Mouse (Mus musculus) right cerebral cortex, postnatal 25 days (tissue): ENCODE data around the gene Catsperg1.
"Not testable (repeated sequence)": the region's sequence is repeated elsewhere in the genome, so short reads cannot be mapped to it uniquely, and the experiment has no call there.

ENCODE experiments used
- DNase-seq: peaks from one replicate; pipeline ENCODE4 v3.0.0; 2022

Catsperg1 gene

GRCm38 (mm10) chr7:29228202-29228601 lies 14.4 kb upstream of the Catsperg1 start:
- no peak for DNase-seq

GRCm38 (mm10) chr7:29225520-29225919 lies 11.7 kb upstream of the Catsperg1 start:
- DNase-seq: no peak

DNA sequence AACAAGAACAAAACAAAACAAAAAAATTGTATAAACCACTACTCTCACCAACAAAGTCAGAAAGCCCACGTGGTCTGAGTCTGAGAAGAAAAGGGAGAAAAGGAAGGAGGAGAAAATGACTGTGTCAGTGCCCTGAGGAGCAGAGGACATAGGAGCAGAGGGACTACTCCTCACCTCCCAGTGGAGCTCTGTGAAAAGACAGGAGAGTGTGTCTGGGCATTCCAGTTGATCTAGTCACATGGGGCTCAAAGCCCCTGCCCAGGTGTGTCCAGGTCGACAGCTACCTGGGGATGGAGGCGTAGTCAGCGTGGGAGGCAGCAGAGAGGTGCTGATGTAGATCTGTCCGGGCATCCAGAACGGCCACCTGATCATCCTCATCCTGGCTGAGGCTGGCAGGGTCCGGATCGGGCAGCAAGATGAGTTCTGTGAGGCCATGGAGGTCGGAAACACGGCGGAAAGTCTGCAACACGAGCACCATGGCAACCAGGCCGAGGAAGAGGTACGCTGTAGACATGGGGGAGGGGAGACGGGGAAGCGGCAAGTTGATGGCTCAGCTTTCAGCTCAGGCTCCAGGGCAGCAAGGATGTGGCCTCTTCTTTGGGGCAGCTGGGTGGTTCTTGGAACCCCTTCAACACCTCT lies 11.0 kb upstream of the Catsperg1 start:
- no peak for DNase-seq

- no peak for DNase-seq
These were observed 1.0 kb upstream of the Catsperg1 start for GRCm38 (mm10) chr7:29214846-29215245.

- DNase-seq: no peak
These were observed 401 bp upstream of the Catsperg1 start for GRCm38 (mm10) chr7:29214236-29214635.

DNA sequence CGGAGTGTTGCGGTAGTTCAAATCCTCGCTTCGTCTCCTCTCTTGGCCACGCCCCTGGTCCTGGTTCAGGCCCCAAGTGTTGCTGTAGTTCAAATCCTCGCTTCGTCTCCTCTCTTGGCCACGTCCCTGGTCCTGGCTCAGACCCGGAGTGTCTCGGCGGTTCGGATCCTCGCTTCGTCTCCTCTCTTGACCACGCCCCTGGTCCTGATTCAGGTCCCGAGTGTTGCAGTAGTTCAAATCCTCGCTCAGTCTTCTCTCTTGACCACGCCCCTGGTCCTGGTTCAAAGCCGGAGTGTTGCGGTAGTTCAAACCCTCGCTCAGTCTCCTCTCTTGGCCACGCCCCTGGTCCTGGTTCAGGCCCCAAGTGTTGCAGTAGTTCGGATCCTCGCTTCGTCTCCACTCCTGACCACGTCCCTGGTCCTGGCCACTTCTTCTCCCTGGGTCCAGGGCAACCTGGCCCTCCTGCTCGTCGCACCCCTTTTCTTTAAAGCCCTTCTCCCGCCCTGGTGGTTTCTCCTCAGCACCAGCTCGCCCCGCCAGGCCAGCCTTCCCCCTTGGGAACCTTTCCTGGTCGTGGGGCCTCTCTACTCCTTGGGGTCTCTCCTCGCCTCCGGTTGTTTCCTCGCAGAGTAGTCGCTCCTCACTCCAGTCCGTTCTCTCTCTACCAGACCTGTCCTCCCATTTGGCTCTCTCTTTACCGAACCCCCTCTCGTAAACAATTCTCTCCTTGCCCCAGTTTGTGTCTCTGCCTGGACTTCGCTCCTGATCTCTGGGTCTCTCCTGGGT lies 867 bp downstream of the Catsperg1 start:
- not testable (repeated sequence) for DNase-seq

DNA sequence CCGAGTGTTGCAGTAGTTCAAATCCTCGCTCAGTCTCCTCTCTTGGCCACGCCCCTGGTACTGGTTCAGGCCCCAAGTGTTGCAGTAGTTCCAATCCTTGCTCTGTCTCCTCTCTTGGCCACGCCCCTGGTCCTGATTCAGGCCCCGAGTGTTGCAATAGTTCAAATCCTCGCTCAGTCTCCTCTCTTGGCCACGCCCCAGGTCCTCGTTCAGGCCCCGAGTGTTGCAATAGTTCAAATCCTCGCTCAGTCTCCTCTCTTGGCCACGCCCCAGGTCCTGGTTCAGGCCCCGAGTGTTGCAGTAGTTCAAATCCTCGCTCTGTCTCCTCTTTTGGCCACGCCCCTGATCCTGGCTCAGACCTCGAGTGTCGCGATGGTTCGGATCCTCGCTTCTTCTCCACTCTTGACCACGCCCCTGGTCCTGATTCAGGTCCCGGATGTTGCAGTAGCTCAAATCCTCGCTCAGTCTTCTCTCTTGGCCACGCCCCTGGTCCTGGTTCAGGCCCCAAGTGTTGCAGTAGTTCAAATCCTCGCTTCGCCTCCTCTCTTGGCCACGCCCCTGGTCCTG lies 1.6 kb downstream of the Catsperg1 start:
- no peak for DNase-seq

DNA sequence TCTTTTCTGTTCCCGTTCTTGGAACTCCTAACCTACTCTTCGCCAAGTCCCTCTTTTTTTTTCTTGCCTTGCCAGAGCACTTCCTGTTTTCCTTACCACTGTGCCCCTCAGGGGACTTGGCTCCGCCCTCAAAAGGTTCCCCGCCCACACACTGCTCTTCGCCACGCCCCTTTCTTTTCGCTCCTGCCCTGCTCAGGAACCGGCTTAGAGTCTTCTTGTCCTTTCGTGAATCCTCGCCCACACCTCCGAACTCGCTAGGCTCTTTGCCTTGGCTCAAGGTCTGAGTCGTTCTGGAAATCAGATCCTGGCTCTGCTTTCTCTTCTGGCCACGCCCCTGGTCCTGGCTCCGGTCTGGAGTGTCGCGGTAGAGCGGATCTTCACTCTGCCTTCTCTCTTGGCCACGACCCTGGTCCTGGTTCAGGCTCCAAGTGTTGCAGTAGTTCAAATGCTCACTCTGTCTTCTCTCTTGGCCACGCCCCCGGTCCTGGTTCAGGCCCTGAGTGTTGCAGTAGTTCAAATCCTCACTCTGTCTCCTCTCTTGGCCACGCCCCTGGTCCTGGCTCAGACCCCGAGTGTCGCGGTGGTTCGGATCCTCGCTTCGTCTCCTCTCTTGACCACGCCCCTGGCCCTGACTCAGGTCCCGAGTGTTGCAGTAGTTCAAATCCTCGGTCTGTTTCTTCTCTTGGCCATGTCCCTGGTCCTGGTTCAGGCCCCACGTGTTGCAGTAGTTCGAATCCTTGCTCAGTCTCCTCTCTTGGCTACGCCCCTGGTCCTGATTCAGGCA lies 2.2 kb downstream of the Catsperg1 start:
- DNase-seq: peak; percentile 51

DNA sequence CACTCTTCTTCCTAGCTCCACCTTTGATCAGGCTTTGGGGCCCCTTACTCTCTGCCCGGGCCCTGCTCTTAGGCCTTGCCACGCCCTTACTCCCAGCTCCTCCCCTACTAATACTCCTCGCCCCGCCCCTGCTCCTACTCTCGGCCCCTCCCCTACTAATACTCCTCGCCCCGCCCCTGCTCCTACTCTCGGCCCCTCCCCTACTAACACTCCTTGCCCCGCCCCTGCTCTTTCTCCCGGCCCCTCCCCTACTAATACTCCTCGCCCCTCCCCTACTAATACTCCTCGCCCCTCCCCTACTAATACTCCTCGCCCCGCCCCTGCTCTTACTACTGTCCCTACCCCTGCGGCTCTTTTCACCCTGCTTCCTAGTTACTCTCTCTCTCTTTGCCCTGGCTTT lies 2.8 kb downstream of the Catsperg1 start:
- DNase-seq: not testable (repeated sequence)

- DNase-seq: no peak
These were observed 11.3 kb downstream of the Catsperg1 start for GRCm38 (mm10) chr7:29202577-29202976.

DNA sequence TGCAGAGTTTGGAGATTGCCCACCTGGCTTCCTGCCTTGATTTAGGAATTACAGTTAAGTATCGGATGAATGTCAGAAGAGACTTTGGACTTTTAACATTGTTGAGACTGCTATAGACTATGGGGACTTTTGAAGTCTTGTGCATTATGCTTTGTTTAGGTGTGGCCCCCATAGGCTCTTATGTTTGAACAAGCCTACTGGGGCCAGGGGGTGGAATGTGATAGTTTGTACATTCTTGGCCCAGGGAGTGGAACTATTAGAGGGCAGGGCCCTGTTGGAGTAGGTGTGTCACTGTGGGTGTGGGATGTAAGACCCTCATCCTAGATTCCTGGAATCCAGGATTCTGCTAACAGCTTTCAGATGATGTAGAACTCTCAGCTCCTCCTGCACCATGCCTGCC lies 19.6 kb downstream of the Catsperg1 start:
- DNase-seq: not testable (repeated sequence)

DNA sequence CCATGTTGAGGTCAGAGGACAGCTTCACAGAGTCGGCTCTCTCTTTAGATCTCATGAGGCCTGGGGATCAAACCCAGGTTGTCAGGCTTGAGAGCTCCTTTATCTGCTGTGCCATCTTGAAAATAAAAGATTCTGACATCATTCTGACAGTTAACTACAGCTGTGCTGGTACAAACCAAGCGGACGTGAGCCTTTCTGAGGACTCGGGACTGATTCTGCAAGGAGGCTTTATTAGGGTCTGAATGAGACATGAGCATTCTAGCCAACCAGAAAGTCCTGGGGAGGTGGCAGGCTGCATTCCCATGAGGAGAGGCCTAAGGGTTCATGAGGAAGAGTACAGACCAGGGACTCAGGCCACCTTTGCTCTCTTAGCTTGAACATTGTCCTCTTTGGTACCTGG lies 32.5 kb downstream of the Catsperg1 start:
- not testable (repeated sequence) for DNase-seq

- DNase-seq: no peak
These were observed 33.0 kb downstream of the Catsperg1 start for GRCm38 (mm10) chr7:29180854-29181236.

DNA sequence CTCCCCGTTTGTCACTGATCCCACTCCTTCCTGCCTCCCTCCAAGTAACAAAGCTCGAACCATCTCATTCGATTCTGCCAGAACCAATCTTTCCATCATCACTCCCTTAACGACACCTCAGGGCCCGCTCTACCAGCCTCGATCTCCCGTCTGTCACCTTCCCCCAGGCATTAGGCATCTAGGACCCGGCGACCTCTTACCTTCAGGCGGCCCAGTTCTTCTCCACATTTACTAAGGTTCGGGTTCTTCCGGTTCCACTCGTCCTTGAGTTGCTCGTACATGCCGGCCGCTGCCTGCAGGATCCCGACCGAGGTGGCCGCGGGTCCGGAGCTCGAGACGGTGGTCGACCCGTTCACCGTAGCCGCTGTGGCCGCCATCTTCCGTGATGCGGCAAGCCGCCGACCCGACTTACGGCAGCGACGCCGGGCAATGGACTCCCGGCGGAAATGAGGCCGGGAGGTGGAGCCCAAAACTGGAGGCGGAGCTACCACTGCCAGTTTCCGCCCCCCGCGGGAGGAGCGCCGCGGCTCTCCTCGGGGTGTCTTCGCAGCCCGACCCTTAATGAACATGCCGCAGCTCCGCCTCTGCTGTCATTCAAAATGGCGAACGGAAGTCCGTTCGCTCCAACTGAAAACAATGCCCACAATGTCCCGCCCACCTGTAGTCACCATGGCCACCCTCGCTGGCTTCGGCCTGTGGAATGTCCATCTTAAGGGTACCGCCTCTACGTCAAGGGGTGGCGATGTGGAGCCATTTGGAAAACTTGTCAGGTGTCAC lies 33.6 kb downstream of the Catsperg1 start, which contains the start of gene Psmd8:
Gene Psmd8 (minus strand): TSS at position 625 of the 777 bp plus-strand sequence.
- peak; percentile 96 for DNase-seq

DNA sequence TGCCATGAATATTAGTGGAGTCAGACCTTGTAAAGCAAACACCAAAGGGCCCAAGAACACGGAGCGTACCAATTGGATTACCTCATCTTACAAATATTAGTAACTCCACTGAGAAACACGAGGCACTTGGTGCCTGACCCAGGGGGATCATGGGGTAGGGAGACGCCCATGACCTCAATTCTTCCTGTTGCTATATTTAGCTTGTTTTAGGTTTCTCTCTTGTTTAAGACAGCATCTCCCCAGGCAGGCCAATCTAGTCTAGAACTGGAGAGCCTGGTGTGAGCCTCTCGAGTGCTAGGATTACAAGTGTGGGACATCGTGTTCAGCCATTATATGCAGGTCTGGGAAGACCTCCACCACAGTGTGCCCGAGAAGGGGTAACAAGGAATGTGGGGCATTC lies 34.5 kb downstream of the Catsperg1 start:
- no peak for DNase-seq

DNA sequence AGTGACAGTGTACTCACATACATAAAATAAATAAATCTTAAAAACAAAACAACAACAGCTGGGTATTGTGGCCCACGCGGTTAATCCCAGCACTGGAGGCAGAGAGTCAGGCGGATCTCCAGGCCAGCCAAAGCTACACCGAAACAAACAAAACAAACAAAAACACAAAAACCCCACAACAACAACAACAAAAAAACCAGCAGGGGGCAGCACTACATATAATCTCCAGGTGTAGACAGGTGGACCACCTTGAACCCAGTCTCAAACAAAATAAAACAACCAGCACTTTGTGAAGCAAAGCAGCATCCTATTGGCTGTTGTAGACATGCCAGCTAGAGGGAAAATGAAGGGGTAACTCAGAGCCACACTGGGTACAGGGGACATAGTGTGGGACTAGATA lies 35.7 kb downstream of the Catsperg1 start:
- DNase-seq: no peak

GRCm38 (mm10) chr7:29172390-29173016 lies 41.3 kb downstream of the Catsperg1 start:
- no peak for DNase-seq

DNA sequence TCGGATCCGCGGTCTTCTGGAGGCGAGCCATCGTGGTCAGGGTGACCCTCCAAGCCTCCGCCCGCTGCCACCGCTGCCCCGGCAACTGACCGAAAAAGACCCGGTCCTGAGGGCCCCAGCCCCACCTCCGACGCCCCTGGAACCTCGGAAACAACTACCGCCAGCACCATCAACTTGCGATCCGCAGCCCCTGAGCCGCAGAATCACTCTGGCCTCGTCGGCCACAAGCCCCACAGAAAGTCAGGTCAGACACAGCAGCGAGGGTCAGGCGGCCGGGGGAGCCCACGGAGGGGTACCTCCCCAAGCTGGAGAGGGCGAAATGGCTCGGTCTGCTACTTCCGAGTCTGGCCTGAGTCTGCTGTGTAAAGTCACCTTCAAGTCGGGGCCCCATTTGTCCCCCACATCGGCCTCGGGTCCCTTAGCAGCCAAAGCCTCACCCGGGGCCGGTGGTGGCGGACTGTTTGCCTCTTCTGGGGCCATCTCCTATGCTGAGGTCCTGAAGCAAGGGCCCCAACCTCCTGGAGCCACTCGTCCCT lies 42.2 kb downstream of the Catsperg1 start:
- no peak for DNase-seq

DNA sequence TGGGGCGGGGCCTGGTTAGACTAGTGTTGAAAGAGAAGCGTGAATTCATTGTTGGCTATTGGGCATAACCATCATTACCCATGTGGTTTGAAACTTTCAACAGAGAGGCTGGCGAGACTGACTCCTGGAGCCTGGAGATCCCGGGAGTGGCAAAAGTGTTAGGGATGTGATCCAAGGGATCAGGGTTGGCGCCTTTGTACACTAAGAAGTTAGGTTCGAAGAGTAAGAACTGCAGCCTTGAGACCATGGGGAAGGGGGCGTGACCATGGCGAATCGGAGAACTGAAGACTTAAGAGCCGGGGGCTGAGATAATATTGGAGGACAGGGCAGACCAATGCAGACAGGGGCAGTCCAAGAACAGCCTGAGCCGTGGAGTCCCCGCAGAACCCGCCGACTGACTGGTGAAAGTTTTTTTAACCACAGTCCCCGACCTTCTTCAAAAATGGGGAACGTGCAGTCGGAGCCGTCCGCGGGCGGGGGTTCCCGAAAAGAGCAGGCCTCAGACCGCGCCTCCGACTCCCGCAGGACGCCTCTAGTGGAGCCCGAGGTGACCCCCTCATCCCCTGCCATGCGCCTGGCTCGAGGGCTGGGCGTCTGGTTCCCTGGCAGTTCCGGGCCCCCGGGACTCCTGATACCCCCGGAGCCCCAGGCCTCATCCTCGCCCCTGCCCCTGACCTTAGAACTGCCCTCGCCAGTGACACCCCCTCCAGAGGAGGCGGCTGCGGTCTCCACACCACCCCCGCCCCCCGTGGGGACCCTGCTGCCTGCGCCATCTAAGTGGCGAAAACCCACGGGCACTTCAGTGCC lies 42.9 kb downstream of the Catsperg1 start:
- no peak for DNase-seq

- DNase-seq: peak; percentile 48
These were observed 43.6 kb downstream of the Catsperg1 start, which contains the start of the genes Ggn and Spred3 for GRCm38 (mm10) chr7:29170066-29170754. Gene Ggn, plus strand, starts transcription at chr7:29170210. Gene Spred3, minus strand, starts transcription at chr7:29170411.
